Mouse (Mus musculus) lung, postnatal 10 days (tissue): ENCODE data around the gene Tmem217.

Experiments used
- DNase-seq: peaks from one replicate; pipeline ENCODE4 v3.0.0; 2021

Gene Tmem217

GRCm38 (mm10) chr17:29485336-29486233 is 66.6 kb downstream of the Tmem217 start:
- no peak for DNase-seq

- no peak for DNase-seq
Observed at GRCm38 (mm10) chr17:29484431-29484830, 67.8 kb downstream of the Tmem217 start.

GRCm38 (mm10) chr17:29483282-29483681 is 68.9 kb downstream of the Tmem217 start:
- no peak for DNase-seq

- DNase-seq, result no peak
Observed at GRCm38 (mm10) chr17:29482632-29483031, 69.6 kb downstream of the Tmem217 start.

- DNase-seq, result no peak
Observed at GRCm38 (mm10) chr17:29480256-29480655, 71.9 kb downstream of the Tmem217 start.

GRCm38 (mm10) chr17:29478271-29478670 is 73.9 kb downstream of the Tmem217 start:
- DNase-seq, result no peak

GRCm38 (mm10) chr17:29477357-29477756 is 74.8 kb downstream of the Tmem217 start:
- no peak for DNase-seq

GRCm38 (mm10) chr17:29476461-29476860 is 75.7 kb downstream of the Tmem217 start:
- DNase-seq, result no peak
